Mouse (Mus musculus): ENCODE results near the gene Dcun1d4.

DNA sequence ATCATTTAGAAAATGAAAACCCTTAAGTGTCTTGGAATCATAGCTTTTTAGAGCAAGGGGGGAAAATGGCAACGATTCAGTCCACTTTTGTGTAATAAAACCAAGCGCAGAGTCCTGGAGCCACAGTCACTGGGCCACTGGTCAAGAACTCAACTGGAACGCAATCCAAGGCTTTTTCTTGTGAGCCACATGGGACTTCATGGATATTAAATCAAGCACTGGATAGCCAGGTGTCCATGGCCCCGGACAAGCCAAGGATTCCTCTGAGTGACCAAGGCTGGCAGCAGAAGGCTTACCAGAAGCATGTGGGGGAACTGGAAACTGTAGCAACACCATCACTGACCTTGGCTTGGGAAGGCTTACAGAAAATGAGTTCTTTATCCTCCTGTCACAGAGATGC, 93.8 kb downstream of the Dcun1d4 start:
- TF ChIP-seq CTCF (IDR thresholded peaks at IDR 0.05; ENCODE audit: low read depth) = no peak
- no peak for TF ChIP-seq EP300 (IDR thresholded peaks at IDR 0.05; ENCODE audit: low read depth)

Measured in heart, postnatal 0 days (tissue).